Mouse (Mus musculus) right cerebral cortex, adult 18-20 months (tissue): ENCODE measurements around the gene Utp4.
A peak's percentile ranks its signal among the peaks of the same experiment; 100 is the strongest.

Experiments
- DNase-seq: peaks from one replicate; pipeline ENCODE4 v3.0.0; 2022; ENCODE audit warnings: mixed read lengths

Gene Utp4

GRCm38 (mm10) chr8:106943874-106944418, 50.5 kb downstream of the Utp4 start:
- DNase-seq = no peak

- peak; percentile 26 for DNase-seq
These were observed 51.3 kb downstream of the Utp4 start for GRCm38 (mm10) chr8:106944756-106945155.

GRCm38 (mm10) chr8:106948678-106949243, 55.3 kb downstream of the Utp4 start:
- DNase-seq = peak; percentile 43

- DNase-seq = no peak
These were observed 58.3 kb downstream of the Utp4 start for GRCm38 (mm10) chr8:106951707-106952106.

- DNase-seq = no peak
These were observed 60.1 kb downstream of the Utp4 start for GRCm38 (mm10) chr8:106953571-106953970.

- no peak for DNase-seq
These were observed 63.6 kb downstream of the Utp4 start for GRCm38 (mm10) chr8:106957086-106957485.

GRCm38 (mm10) chr8:106958212-106958611, 64.8 kb downstream of the Utp4 start:
- DNase-seq = no peak

- DNase-seq = no peak
These were observed 66.2 kb downstream of the Utp4 start for GRCm38 (mm10) chr8:106959626-106960025.

- DNase-seq = no peak
These were observed 68.9 kb downstream of the Utp4 start for GRCm38 (mm10) chr8:106962322-106962721.

GRCm38 (mm10) chr8:106963365-106963764, 69.9 kb downstream of the Utp4 start:
- no peak for DNase-seq

GRCm38 (mm10) chr8:106964573-106964972, 71.1 kb downstream of the Utp4 start:
- DNase-seq = no peak

- DNase-seq = no peak
These were observed 76.5 kb downstream of the Utp4 start for GRCm38 (mm10) chr8:106969964-106970363.

GRCm38 (mm10) chr8:106971916-106972315, 78.5 kb downstream of the Utp4 start:
- no peak for DNase-seq
